ENCODE assay signal across 14 mouse cellular contexts in genomic region chr6:50934245-50934644, GRCm38 (mm10).
DNase-seq lines count a peak whose midpoint lies in the region; ATAC-seq and TF ChIP-seq lines count a peak whose summit lies in the region.
"Had no signal": no experiment of that assay in that cellular context is flagged by ENCODE, and none has a peak within 500 bp of the region (broad histone marks: within the 10 kb centered on the region; RNA-seq: fewer than 3 reads in every experiment).

No protein-coding gene starts in this region.

- no peak overlapping the region for H3K4me3 ChIP-seq in embryonic facial prominence, embryonic 12.5 days
- no peak overlapping the region for H3K4me3 ChIP-seq in hindbrain, embryonic 13.5 days
- H3K4me3 ChIP-seq in thymus, adult 2 months (ENCODE audit: control insufficient read depth, insufficient read depth, low read length) = no peak overlapping the region
- no peak overlapping the region for H3K4me3 ChIP-seq in kidney, embryonic 16.5 days (ENCODE audit: low read length)
- H3K4me3 ChIP-seq in cerebellum, adult 2 months (replicated peaks; ENCODE audit: insufficient read depth, low read depth, low read length) = no peak overlapping the region
- H3K4me3 ChIP-seq: liver, embryonic 13.5 days; neural tube, embryonic 12.5 days had no signal

- no peaks in the 10 kb centered on the region for H3K36me3 ChIP-seq in embryonic facial prominence, embryonic 12.5 days
- no peaks in the 10 kb centered on the region for H3K36me3 ChIP-seq in hindbrain, embryonic 13.5 days
- H3K36me3 ChIP-seq in thymus, adult 2 months (ENCODE audit: control insufficient read depth, insufficient read depth, low read length) = no peaks in the 10 kb centered on the region
- no peaks in the 10 kb centered on the region for H3K36me3 ChIP-seq in kidney, embryonic 16.5 days (ENCODE audit: insufficient read depth, low read length)
- H3K36me3 ChIP-seq: liver, embryonic 13.5 days; neural tube, embryonic 12.5 days had no signal

- H3K27me3 ChIP-seq in embryonic facial prominence, embryonic 12.5 days = no peaks in the 10 kb centered on the region
- no peaks in the 10 kb centered on the region for H3K27me3 ChIP-seq in hindbrain, embryonic 13.5 days
- no peaks in the 10 kb centered on the region for H3K27me3 ChIP-seq in thymus, adult 2 months (ENCODE audit: control insufficient read depth, insufficient read depth, low read length)
- no peaks in the 10 kb centered on the region for H3K27me3 ChIP-seq in kidney, embryonic 16.5 days (ENCODE audit: insufficient read depth, low read length)
- no peaks in the 10 kb centered on the region for H3K27me3 ChIP-seq in cerebellum, adult 2 months (ENCODE audit: control insufficient read depth, insufficient read depth, low read length)
- H3K27me3 ChIP-seq: neural tube, embryonic 12.5 days had no signal

- no peak for TF ChIP-seq CTCF in thymus, adult 2 months (IDR thresholded peaks at IDR 0.05; ENCODE audit: borderline replicate concordance, control insufficient read depth, extremely low read depth, insufficient read depth, low read length, poor library complexity)
- TF ChIP-seq CTCF in cerebellum, adult 2 months (IDR thresholded peaks at IDR 0.05; ENCODE audit: borderline replicate concordance, insufficient read depth, low read depth, low read length) = no peak

- DNase-seq in brain, adult 2 months (ENCODE audit: low read depth, low spot score) = peak; percentile 73
- peak; percentile 35 to 51 for DNase-seq in layer of hippocampus, postnatal 36 days
- DNase-seq in thymus, adult 2 months = no peak
- no peak for DNase-seq in cerebellum, adult 2 months
- DNase-seq: gastrocnemius, postnatal 36 days; heart, postnatal 36 days; liver, embryonic 13.5 days; spleen, adult 18-20 months had no signal

- H3K9me3 ChIP-seq in embryonic facial prominence, embryonic 12.5 days = no peaks in the 10 kb centered on the region
- H3K9me3 ChIP-seq in hindbrain, embryonic 13.5 days = no peaks in the 10 kb centered on the region
- no peaks in the 10 kb centered on the region for H3K9me3 ChIP-seq in kidney, embryonic 16.5 days (ENCODE audit: low read length)
- H3K9me3 ChIP-seq: liver, embryonic 13.5 days; neural tube, embryonic 12.5 days had no signal

- TF ChIP-seq POLR2A in thymus, adult 2 months (IDR thresholded peaks at IDR 0.05; ENCODE audit: control insufficient read depth, extremely low read depth, insufficient read depth, low read length, poor library complexity) = no peak
- no peak for TF ChIP-seq POLR2A in cerebellum, adult 2 months (IDR thresholded peaks at IDR 0.05; ENCODE audit: borderline replicate concordance, insufficient read depth, low read length)

- no peak overlapping the region for H3K9ac ChIP-seq in embryonic facial prominence, embryonic 12.5 days
- no peak overlapping the region for H3K9ac ChIP-seq in hindbrain, embryonic 13.5 days
- no peak overlapping the region for H3K9ac ChIP-seq in kidney, embryonic 16.5 days (replicated peaks; ENCODE audit: low read length)
- H3K9ac ChIP-seq: liver, embryonic 13.5 days; neural tube, embryonic 12.5 days had no signal

- no peak for ATAC-seq in embryonic facial prominence, embryonic 12.5 days (ENCODE audit: insufficient number of reproducible peaks, insufficient read depth, low FRiP score, low TSS enrichment)
- ATAC-seq in hindbrain, embryonic 13.5 days (ENCODE audit: low FRiP score) = 0 out of 2 replicates have a peak, but pooled peaks have one; percentile 56
- ATAC-seq in kidney, embryonic 16.5 days (ENCODE audit: low FRiP score, low TSS enrichment) = no peak
- ATAC-seq: activated CD4-positive, CD25-positive, alpha-beta regulatory T cell, adult 4 months had no signal

- H3K4me2 ChIP-seq in embryonic facial prominence, embryonic 12.5 days (replicated peaks) = no peak overlapping the region
- no peak overlapping the region for H3K4me2 ChIP-seq in hindbrain, embryonic 13.5 days
- no peak overlapping the region for H3K4me2 ChIP-seq in kidney, embryonic 16.5 days (replicated peaks; ENCODE audit: low read depth, low read length)
- H3K4me2 ChIP-seq: liver, embryonic 13.5 days; neural tube, embryonic 12.5 days had no signal

- H3K4me1 ChIP-seq in embryonic facial prominence, embryonic 12.5 days = no peaks in the 10 kb centered on the region
- H3K4me1 ChIP-seq in hindbrain, embryonic 13.5 days (replicated peaks) = peaks cover 28% of the 10 kb centered on the region
- H3K4me1 ChIP-seq in thymus, adult 2 months (replicated peaks; ENCODE audit: control insufficient read depth, insufficient read depth, low read length) = no peaks in the 10 kb centered on the region
- peaks cover 8% of the 10 kb centered on the region for H3K4me1 ChIP-seq in kidney, embryonic 16.5 days (ENCODE audit: insufficient read depth, low read length)
- peaks cover 10% of the 10 kb centered on the region; the same call in 1 of the 2 replicates for H3K4me1 ChIP-seq in cerebellum, adult 2 months (ENCODE audit: control insufficient read depth, insufficient read depth, low read length)
- H3K4me1 ChIP-seq: liver, embryonic 13.5 days had no signal

- 70% methylated on average over 10 of the region's 10 CpGs for whole genome bisulfite sequencing in embryonic facial prominence, embryonic 12.5 days
- 58% methylated on average over 10 of the region's 10 CpGs for WGBS in hindbrain, embryonic 13.5 days
- 82% methylated on average over 10 of the region's 10 CpGs for WGBS in thymus, adult 2 months
- 58% methylated on average over 10 of the region's 10 CpGs for WGBS in kidney, embryonic 16.5 days
- 85% methylated on average over 10 of the region's 10 CpGs for WGBS in cerebellum, adult 2 months

- peak overlapping the region; percentile 24 for H3K27ac ChIP-seq in embryonic facial prominence, embryonic 12.5 days
- H3K27ac ChIP-seq in hindbrain, embryonic 13.5 days = peak overlapping the region; percentile 80
- H3K27ac ChIP-seq in thymus, adult 2 months (ENCODE audit: control insufficient read depth, insufficient read depth, low read length) = no peak overlapping the region
- no peak overlapping the region for H3K27ac ChIP-seq in kidney, embryonic 16.5 days (ENCODE audit: low read length)
- H3K27ac ChIP-seq in cerebellum, adult 2 months (ENCODE audit: insufficient read depth, low read length) = no peak overlapping the region
- H3K27ac ChIP-seq: liver, embryonic 13.5 days; macrophage; neural tube, embryonic 12.5 days had no signal

Comparison
In these comparisons a context has a peak if more than half of its experiments do, and no peak if none do; other contexts are left out.
1. DNase-seq: peak in brain, adult 2 months (single experiment) and layer of hippocampus, postnatal 36 days (2 of 2); none in thymus, adult 2 months (single experiment) and cerebellum, adult 2 months (0 of 2).
2. H3K27ac ChIP-seq: peak in embryonic facial prominence, embryonic 12.5 days (single experiment) and hindbrain, embryonic 13.5 days (single experiment); none in thymus, adult 2 months (single experiment), kidney, embryonic 16.5 days (single experiment) and cerebellum, adult 2 months (single experiment).